Mouse (Mus musculus): ENCODE results near the gene Mtor.

DNA sequence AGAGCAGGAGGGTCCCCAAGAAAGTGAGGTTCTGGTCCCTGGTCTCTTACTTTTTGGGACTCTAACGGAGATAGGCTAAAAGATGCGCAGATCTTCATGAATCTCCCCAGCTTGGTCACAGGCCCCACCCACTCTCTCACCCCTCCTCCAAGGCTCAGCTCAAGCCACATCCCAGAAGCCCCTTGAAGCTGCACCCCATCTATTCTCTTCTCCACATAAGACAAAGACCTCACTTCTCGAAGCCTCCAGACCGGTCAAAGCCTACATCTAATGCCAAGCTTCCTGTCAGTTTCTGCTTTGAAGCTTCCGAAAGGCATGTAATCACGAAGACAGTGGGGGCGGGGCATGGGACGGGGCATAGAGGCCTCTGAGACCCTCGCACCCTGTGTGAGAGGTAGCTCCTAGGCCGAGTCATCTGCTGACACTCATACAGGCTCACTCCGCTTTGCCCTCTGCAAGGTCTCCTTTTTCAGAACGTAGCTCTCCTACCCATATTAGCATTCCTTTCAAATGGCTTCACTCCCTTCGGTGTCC lies 43.1 kb upstream of the Mtor start:
- TF ChIP-seq CTCF (IDR thresholded peaks at IDR 0.05; ENCODE audit: control insufficient read depth, insufficient read depth, insufficient replicate concordance, low read depth, low read length), result no peak
- no peak for TF ChIP-seq POLR2A (IDR thresholded peaks at IDR 0.05; ENCODE audit: control insufficient read depth, low read depth, low read length)
